Mouse (Mus musculus) forebrain, embryonic 10.5 days (tissue): ENCODE measurements around the gene Rhbdd1. TPM values are rescaled to one million over a fixed set of nuclear protein-coding genes. Genes with fewer than 3 reads are reported as not detected.

ENCODE experiments used
- DNase-seq: peaks from one replicate; pipeline ENCODE4 v3.0.0-alpha.2; 2017; ENCODE audit warnings: low spot score; ENCODE audit errors: extremely low spot score
- H3K27ac ChIP-seq: fragments of 300-500 bp; sonication (generic); 2 replicates; pipeline ENCODE4 v1.5.1; 2016; ENCODE audit warnings: mild to moderate bottlenecking
- H3K27me3 ChIP-seq: fragments of 300-500 bp; sonication (generic); 2 replicates; pipeline ENCODE4 v1.6.1; 2016; ENCODE audit warnings: mild to moderate bottlenecking; ENCODE audit not compliant: poor library complexity, severe bottlenecking
- H3K36me3 ChIP-seq: fragments of 300-500 bp; sonication (generic); replicated peaks from 2 replicates; pipeline ENCODE4 v1.6.1; 2016; ENCODE audit warnings: mild to moderate bottlenecking, moderate library complexity
- H3K4me1 ChIP-seq: fragments of 300-500 bp; sonication (generic); 2 replicates; pipeline ENCODE4 v1.6.1; 2016
- H3K4me3 ChIP-seq: fragments of 300-500 bp; sonication (generic); 2 replicates; pipeline ENCODE4 v1.5.1; 2016; ENCODE audit warnings: mild to moderate bottlenecking, moderate library complexity
- H3K9me3 ChIP-seq: fragments of 300-500 bp; sonication (generic); 2 replicates; pipeline ENCODE4 v1.6.1; 2016; ENCODE audit warnings: mild to moderate bottlenecking, moderate library complexity
- WGBS: fragments of 180-500 bp; shearing (Covaris S2); methylation state at CpG from one replicate; pipeline ENCODE4 v1.1.7; 2016; 5-methylcytosine and 5-hydroxymethylcytosine counted together
- polyA plus RNA-seq: library from polyadenylated mRNA; unstranded; fragments of >200 nt; fragmentation: Nextera tagmentation; extraction: Ambion mirVana; gene quantifications from 2 replicates; pipeline ENCODE4 v1.2.1, GENCODE M21; 2016

Gene Rhbdd1
- polyA plus RNA-seq, 1 experiment from 2014 or later, result 10.2 TPM

DNA sequence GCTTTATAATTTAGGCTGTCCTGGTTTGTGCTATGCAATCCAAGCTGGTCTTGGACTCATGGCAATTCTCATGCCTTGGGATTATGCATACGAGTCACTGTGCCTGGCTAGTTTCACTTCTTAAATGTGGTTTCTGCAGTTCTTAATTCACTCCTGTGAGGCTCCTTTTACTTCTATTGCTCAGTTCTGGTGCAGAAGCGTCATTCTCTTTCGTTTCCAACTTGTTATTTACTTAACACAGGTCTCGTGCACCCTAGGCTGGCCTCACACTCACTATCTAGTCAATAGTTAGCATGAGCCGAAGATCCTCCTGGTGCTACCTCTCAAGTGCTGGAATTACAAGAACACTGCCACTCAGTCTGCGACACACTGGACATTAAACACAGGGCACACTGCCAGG, 152.6 kb downstream of the Rhbdd1 start:
- no peaks in the 10 kb centered on the region for H3K9me3 ChIP-seq
- H3K27ac ChIP-seq, result no peak overlapping the region
- WGBS, result 90% methylated on average over 6 of the region's 6 CpGs
- H3K27me3 ChIP-seq, result no peaks in the 10 kb centered on the region
- no peak for DNase-seq
- H3K4me3 ChIP-seq, result no peak overlapping the region
- H3K4me1 ChIP-seq, result peaks cover 14% of the 10 kb centered on the region
- no peaks in the 10 kb centered on the region for H3K36me3 ChIP-seq

DNA sequence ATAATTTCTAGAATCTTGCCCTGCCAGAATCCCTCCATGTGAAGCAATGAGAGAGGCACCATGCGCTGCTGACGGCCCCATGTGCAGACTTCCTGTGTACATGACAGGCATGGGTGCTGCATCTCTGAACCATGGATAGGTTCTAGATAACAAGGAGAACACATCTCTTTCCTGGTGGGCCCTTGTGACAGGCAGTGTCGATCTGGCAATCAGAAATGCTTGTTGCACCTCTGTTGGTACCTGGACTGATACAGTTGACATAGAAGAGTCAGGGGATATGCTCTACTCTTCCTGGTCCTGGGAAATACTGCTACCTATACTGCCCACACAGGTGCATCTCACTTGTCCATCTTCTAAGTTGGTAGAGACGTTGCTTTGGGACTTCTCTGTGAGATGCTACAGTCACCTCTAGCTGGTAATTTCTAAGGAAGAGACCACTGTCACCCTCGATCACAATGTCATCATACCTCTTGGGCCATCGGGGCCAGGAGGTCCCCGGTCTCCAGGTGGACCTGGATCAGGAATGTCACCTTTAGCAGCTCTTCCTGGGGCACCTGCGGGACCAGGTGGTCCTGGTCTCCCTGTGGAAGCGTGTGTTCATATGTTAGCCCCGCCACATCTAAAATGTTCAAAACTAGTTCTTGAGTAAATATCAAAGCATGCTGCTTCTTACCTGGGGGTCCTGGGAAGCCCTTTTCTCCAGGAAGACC, 154.4 kb downstream of the Rhbdd1 start:
- H3K4me1 ChIP-seq, result peaks cover 26% of the 10 kb centered on the region
- no peak overlapping the region for H3K4me3 ChIP-seq
- no peaks in the 10 kb centered on the region for H3K9me3 ChIP-seq
- no peak overlapping the region for H3K27ac ChIP-seq
- WGBS, result 87% methylated on average over 10 of the region's 10 CpGs
- no peaks in the 10 kb centered on the region for H3K36me3 ChIP-seq
- no peaks in the 10 kb centered on the region for H3K27me3 ChIP-seq
- no peak for DNase-seq

DNA sequence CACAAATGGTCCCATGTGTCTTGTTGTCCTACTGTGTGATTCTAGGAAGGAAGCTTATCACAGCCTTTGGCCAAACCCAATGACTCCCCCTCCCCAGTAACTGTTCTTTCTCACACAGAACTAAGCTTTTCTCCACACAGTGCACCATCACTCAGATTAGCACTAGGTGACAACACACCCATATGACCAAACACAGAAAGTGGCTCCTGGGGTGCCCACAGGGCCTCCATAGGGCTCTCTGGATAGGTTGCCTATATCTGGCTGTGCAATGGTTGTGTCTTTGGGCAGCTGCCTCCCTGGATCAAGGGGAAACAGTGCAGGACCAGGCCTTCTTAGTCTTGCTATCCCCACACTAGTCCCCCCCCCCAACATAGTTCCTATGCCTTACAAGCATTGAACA, 157.2 kb downstream of the Rhbdd1 start:
- Histone ChIP-seq H3K27me3 (no peaks in the 10 kb centered on the region), H3K27ac (peak overlapping the region; percentile 20; the same call in 1 of the 2 replicates)

DNA sequence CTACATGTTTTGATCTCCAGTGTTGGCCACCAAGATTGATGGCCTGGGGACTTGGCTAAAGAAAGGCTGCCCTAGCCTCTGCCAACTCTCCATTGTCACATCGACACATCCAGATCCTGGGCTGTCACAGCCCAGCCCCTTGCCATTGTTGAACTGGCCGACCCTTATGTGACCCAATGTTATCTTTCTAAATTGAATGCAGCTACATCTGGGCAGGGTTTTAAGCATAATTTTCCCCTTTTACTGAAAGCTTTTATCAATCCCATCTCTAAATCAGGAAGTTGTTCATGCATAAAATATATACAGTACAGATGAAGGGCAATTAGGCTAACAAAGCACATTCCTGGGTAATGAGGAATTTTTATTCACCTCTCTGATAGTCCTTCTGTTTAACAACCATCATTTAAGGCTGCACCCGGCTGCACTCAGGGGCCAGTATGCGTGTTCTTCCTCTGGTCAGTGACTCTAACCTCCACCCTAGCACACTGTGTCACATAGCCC, 158.3 kb downstream of the Rhbdd1 start:
- Histone ChIP-seq H3K4me1 (peaks cover 39% of the 10 kb centered on the region), H3K36me3 (no peaks in the 10 kb centered on the region), H3K27me3 (no peaks in the 10 kb centered on the region), H3K9me3 (no peaks in the 10 kb centered on the region), H3K27ac (no peak overlapping the region), H3K4me3 (no peak overlapping the region)
- 27% methylated on average over 4 of the region's 4 CpGs for WGBS
- DNase-seq, result no peak

More for the DNA sequence above, 157.2 kb downstream of the Rhbdd1 start:
- Histone ChIP-seq H3K9me3 (no peaks in the 10 kb centered on the region), H3K36me3 (no peaks in the 10 kb centered on the region), H3K4me3 (no peak overlapping the region), H3K4me1 (peaks cover 39% of the 10 kb centered on the region)
- no peak for DNase-seq

DNA sequence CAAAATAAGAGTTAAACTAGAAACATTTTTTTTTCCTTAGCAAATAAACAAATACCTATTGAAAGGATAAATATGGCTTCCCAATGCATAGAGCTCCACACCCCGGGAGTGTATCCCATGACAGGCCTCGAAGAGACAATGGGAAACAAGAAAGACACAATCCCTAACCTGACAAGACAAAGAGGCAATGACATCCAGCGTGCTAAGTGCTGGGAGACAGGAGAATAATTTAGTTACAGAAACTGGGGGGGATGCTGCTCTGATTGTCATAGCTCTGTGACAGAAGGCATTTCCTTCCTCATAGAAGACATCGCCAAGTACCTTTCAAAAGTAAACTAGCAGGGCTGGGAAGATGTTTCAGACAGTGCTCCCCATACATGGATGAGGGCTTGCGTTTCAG, 159.0 kb downstream of the Rhbdd1 start:
- Histone ChIP-seq H3K36me3 (no peaks in the 10 kb centered on the region), H3K4me3 (no peak overlapping the region), H3K9me3 (no peaks in the 10 kb centered on the region), H3K27me3 (no peaks in the 10 kb centered on the region), H3K27ac (no peak overlapping the region), H3K4me1 (peaks cover 39% of the 10 kb centered on the region)
- DNase-seq, result no peak
- 76% methylated on average over 5 of the region's 5 CpGs for WGBS

DNA sequence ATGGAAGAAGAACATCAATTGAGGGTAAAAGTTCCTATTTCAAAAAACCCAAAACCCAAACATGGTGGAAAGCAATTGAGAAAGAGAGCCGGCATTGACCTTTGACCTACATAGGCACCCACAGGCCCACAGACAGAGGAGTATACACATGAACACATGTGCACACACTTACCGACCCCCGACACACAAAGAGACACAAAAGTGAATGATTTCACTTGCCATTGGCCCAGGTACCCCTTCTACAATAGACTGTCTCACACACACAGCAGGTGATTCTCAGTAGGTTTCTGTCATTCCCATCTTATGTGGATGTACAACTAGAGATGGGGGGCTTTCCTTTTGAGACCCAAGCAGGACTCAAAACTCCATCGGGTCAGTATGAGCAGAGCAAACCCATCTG, 159.6 kb downstream of the Rhbdd1 start:
- Histone ChIP-seq H3K36me3 (no peaks in the 10 kb centered on the region), H3K4me1 (peaks cover 39% of the 10 kb centered on the region), H3K27ac (0 out of 2 replicates have a peak overlapping the region, but pooled peaks have one; percentile 40), H3K27me3 (no peaks in the 10 kb centered on the region), H3K4me3 (no peak overlapping the region), H3K9me3 (no peaks in the 10 kb centered on the region)
- 80% methylated on average over 4 of the region's 4 CpGs for WGBS
- no peak for DNase-seq

DNA sequence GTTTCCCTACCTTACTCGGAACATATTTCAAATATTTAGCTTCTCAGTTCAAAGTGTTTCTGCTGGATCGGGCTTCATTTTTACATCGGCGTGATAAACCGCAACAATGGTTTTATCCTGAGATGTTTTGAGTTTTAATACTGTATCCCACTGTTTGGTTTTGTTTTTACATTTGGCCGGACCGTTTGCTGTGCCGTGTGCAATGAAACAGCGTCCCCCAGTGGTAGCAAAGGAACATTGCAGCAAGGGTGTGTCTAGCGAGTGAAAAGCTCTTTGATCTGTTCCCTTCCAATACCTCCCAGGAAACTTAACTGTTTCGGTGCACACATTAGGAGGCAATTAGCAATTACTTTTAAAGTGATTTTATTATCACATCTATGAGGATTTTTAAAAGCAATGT, 160.0 kb downstream of the Rhbdd1 start:
- DNase-seq, result peak; percentile 50
- Histone ChIP-seq H3K27ac (0 out of 2 replicates have a peak overlapping the region, but pooled peaks have one; percentile 40), H3K9me3 (no peaks in the 10 kb centered on the region), H3K27me3 (no peaks in the 10 kb centered on the region), H3K4me3 (no peak overlapping the region), H3K4me1 (peaks cover 39% of the 10 kb centered on the region), H3K36me3 (no peaks in the 10 kb centered on the region)
- 50% methylated on average over 11 of the region's 11 CpGs for WGBS

DNA sequence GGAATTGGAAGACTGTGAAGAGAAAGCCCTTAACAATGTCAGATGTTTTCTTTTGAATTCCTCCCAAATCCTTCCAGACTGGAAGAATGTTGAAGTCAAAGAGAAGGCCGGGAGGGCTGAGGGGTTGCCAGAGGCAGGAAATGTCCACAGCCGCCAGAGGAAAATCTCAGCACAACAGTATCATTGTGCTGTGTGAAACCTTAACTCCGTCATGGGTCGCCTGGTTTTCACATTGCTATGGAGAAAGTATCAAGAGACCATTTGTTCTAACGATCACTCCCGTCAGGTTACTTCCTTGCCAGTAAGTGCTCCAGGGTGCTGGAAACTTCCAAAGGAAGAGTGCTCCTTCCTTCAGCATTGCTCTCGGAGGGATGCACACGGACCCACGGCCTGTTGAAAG, 160.5 kb downstream of the Rhbdd1 start:
- no peak overlapping the region for H3K4me3 ChIP-seq
- DNase-seq, result peak; percentile 36
- H3K27ac ChIP-seq, result peak overlapping the region; percentile 69
- WGBS, result 19% methylated on average over 9 of the region's 9 CpGs
- no peaks in the 10 kb centered on the region for H3K36me3 ChIP-seq
- no peaks in the 10 kb centered on the region for H3K27me3 ChIP-seq
- no peaks in the 10 kb centered on the region for H3K9me3 ChIP-seq
- H3K4me1 ChIP-seq, result peaks cover 39% of the 10 kb centered on the region

DNA sequence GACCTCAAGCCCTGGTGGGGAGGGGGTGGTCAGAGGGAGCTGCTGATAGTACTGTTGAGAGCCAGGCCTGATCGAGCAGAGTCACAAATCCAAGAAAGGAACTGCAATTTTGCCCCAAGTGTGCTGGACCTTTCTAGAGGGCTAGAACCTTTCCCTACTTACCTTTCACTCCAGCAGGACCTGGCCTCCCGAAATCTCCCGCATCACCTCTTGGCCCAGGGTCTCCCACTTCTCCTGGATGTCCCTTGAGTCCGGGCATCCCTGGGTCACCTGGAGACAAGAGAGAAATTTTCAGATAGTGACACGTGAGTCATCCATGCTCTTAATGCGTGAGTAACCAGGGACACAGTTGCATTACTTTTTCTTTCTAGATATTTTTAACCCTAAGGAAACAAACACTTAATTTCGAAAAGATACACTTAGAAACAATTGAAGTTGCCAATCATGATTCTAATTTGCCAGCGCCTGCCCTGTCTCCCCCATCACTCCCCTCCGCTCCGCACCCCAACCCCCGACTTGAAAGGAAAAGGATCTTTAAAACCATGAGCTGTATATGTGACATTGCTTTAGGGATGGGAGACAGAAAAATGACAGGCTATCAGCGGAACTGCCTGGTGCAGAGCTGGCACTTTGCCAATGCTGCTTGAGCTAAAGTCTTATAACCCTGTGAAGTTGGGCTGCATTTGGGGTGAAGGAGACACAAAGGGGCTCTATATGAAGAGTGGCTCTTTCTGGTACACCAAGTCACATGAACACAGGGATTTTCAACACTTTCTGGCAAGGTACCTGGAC, 163.6 kb downstream of the Rhbdd1 start:
- no peaks in the 10 kb centered on the region for H3K36me3 ChIP-seq
- H3K4me3 ChIP-seq, result no peak overlapping the region
- H3K9me3 ChIP-seq, result no peaks in the 10 kb centered on the region
- no peaks in the 10 kb centered on the region for H3K27me3 ChIP-seq
- no peak overlapping the region for H3K27ac ChIP-seq
- WGBS, result 94% methylated on average over 12 of the region's 12 CpGs
- DNase-seq, result no peak
- peaks cover 21% of the 10 kb centered on the region for H3K4me1 ChIP-seq

DNA sequence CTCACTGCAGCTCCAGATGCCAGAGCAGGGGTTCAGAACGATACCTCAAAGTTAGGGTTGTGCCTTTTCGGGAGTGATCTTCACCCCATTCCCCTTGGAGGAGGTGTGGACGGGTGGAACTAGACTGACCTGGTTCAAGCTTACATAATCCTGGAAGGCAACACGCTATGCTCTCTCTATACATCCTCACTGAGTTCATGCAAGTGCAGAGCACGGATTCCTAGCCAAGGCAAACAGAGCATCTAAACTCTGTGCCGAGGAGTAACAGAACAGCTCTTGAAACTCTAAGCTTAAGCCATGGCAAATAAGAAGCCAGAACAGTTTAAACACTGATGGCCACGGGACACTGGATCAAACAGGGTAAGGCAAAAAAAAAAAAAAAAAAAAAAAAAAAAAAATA, 166.1 kb downstream of the Rhbdd1 start:
- no peak for DNase-seq

DNA sequence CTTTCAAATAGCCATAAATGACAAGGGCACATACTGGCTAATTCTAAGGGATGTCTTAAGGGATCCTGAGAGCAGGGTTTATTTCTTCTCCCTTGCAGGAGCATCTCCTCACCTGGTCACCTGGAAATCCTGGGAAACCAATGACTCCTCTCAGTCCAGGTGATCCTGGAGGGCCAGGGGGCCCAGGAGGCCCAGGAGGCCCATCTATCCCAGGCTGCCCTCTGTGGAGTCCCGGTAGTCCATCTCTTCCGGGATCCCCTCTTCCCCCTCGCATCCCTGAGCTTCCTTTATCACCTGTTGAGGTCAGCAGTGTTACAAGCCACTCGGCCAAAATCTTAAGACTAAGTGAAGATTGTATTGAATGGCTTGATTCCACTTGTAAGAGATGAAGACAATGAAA, 170.1 kb downstream of the Rhbdd1 start:
- Histone ChIP-seq H3K27me3 (no peaks in the 10 kb centered on the region), H3K4me3 (no peak overlapping the region), H3K9me3 (no peaks in the 10 kb centered on the region), H3K36me3 (no peaks in the 10 kb centered on the region), H3K4me1 (no peaks in the 10 kb centered on the region), H3K27ac (no peak overlapping the region)
- DNase-seq, result no peak
- 94% methylated on average over 4 of the region's 4 CpGs for WGBS

More for the DNA sequence above, 166.1 kb downstream of the Rhbdd1 start:
- Histone ChIP-seq H3K9me3 (no peaks in the 10 kb centered on the region), H3K36me3 (no peaks in the 10 kb centered on the region), H3K4me1 (no peaks in the 10 kb centered on the region), H3K27me3 (no peaks in the 10 kb centered on the region), H3K27ac (no peak overlapping the region), H3K4me3 (no peak overlapping the region)
- 87% methylated on average over 7 of the region's 7 CpGs for WGBS

DNA sequence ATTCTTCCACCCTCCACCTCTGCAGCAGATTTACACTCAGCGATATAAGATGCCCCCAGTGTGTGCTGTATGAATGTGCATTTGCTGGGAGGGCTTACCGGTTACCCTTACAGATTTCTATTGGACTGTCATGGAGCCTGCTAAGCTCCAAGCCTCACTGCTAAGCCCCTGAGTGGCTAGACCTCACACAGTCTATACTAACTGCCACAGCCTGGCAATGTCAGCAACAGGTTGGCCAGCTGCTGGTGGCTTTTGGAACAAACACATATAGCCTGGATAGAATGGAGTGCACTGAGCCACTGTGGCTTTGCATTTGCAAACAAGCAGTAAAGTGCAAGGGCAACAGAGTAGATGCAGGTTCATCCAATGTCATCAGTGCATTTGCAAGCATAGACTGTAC, 175.7 kb downstream of the Rhbdd1 start:
- no peaks in the 10 kb centered on the region for H3K9me3 ChIP-seq
- no peak overlapping the region for H3K4me3 ChIP-seq
- WGBS, result 86% methylated on average over 2 of the region's 2 CpGs
- H3K4me1 ChIP-seq, result no peaks in the 10 kb centered on the region
- no peak for DNase-seq
- no peaks in the 10 kb centered on the region for H3K36me3 ChIP-seq
- no peak overlapping the region for H3K27ac ChIP-seq
- no peaks in the 10 kb centered on the region for H3K27me3 ChIP-seq
